8 mouse cellular contexts compared by ENCODE assay signal in genomic region chr14:31206472-31206981, GRCm38 (mm10). TPM values are rescaled to one million over a fixed set of nuclear protein-coding genes. Genes with fewer than 3 reads are reported as not detected.
DNase-seq lines count a peak whose midpoint lies in the region; ATAC-seq and TF ChIP-seq lines count a peak whose summit lies in the region.

No protein-coding gene starts in this region.

- H3K27ac ChIP-seq in forebrain, embryonic 12.5 days, result peak overlapping the region; percentile 89
- H3K27ac ChIP-seq in heart, postnatal 0 days (ENCODE audit: low read depth), result peak overlapping the region; percentile 98
- peak overlapping the region; percentile 43 for H3K27ac ChIP-seq in liver, embryonic 14.5 days
- H3K27ac ChIP-seq in stomach, embryonic 15.5 days, result peak overlapping the region; percentile 93

- no peaks in the 10 kb centered on the region for H3K9me3 ChIP-seq in E14TG2a.4 (ENCODE audit: low read length)
- no peaks in the 10 kb centered on the region for H3K9me3 ChIP-seq in forebrain, embryonic 12.5 days
- H3K9me3 ChIP-seq in heart, postnatal 0 days (replicated peaks; ENCODE audit: control insufficient read depth, low read length), result no peaks in the 10 kb centered on the region
- H3K9me3 ChIP-seq in liver, embryonic 14.5 days (ENCODE audit: control insufficient read depth, low read length), result no peaks in the 10 kb centered on the region
- H3K9me3 ChIP-seq in stomach, embryonic 15.5 days, result no peaks in the 10 kb centered on the region

- peaks cover 38% of the 10 kb centered on the region for H3K36me3 ChIP-seq in E14TG2a.4 (ENCODE audit: insufficient read depth, low read length)
- peaks cover 30% of the 10 kb centered on the region for H3K36me3 ChIP-seq in forebrain, embryonic 12.5 days (replicated peaks)
- H3K36me3 ChIP-seq in heart, postnatal 0 days (replicated peaks; ENCODE audit: control insufficient read depth, insufficient read depth, low read length), result peaks cover 43% of the 10 kb centered on the region
- peaks cover 21% of the 10 kb centered on the region for H3K36me3 ChIP-seq in liver, embryonic 14.5 days (replicated peaks; ENCODE audit: control insufficient read depth, insufficient read depth, low read depth)
- H3K36me3 ChIP-seq in stomach, embryonic 15.5 days, result peaks cover 26% of the 10 kb centered on the region

- 0 out of 2 replicates have a peak, but pooled peaks have one; percentile 13 for TF ChIP-seq EP300 in heart, postnatal 0 days (IDR thresholded peaks at IDR 0.05; ENCODE audit: low read depth)
- TF ChIP-seq EP300 in liver, embryonic 14.5 days (IDR thresholded peaks at IDR 0.05; ENCODE audit: low read depth), result no peak

- H3K4me2 ChIP-seq in forebrain, embryonic 12.5 days, result peak overlapping the region; percentile 72
- H3K4me2 ChIP-seq in heart, postnatal 0 days (ENCODE audit: low read depth, low read length), result peak overlapping the region; percentile 87
- peak overlapping the region; percentile 78 for H3K4me2 ChIP-seq in liver, embryonic 14.5 days (ENCODE audit: low read depth)
- H3K4me2 ChIP-seq in stomach, embryonic 15.5 days, result peak overlapping the region; percentile 87

- H3K4me3 ChIP-seq in E14TG2a.4 (replicated peaks; ENCODE audit: low read length), result peak overlapping the region; percentile 88
- H3K4me3 ChIP-seq in forebrain, embryonic 12.5 days (replicated peaks), result peak overlapping the region; percentile 74
- H3K4me3 ChIP-seq in heart, postnatal 0 days (ENCODE audit: low read depth, low read length), result peak overlapping the region; percentile 76
- H3K4me3 ChIP-seq in liver, embryonic 14.5 days (ENCODE audit: insufficient read depth in 1 of 2, low read depth in 2 of 2, low read length in 2 of 2), result peak overlapping the region; percentile 67 to 82
- peak overlapping the region; percentile 85 for H3K4me3 ChIP-seq in stomach, embryonic 15.5 days (replicated peaks)

- no peak for TF ChIP-seq CTCF in E14TG2a.4 (conservative IDR thresholded peaks at IDR 0.05; ENCODE audit: low read length)
- no peak for TF ChIP-seq CTCF in heart, postnatal 0 days (IDR thresholded peaks at IDR 0.05; ENCODE audit: low read depth)
- no peak for TF ChIP-seq CTCF in liver, embryonic 14.5 days (IDR thresholded peaks at IDR 0.05; ENCODE audit: low read depth)

- under 1% methylated on average over 48 of the region's 48 CpGs for WGBS in forebrain, embryonic 12.5 days
- under 1% methylated on average over 48 of the region's 48 CpGs for WGBS in heart, postnatal 0 days
- WGBS in liver, embryonic 14.5 days (ENCODE audit: insufficient replicate concordance), result 1% methylated on average over 48 of the region's 48 CpGs
- WGBS in stomach, embryonic 15.5 days, result under 1% methylated on average over 48 of the region's 48 CpGs

- peak; percentile 88 for DNase-seq in c-Kit-positive CD71-positive TER-119-negative erythroid progenitor cells, embryonic 14.5 days (ENCODE audit: low read depth)
- peak; percentile 95 for DNase-seq in heart, postnatal 0 days (ENCODE audit: low spot score)
- peak; percentile 97 to 99 for DNase-seq in kidney, postnatal 36 days
- DNase-seq in liver, embryonic 14.5 days (ENCODE audit: low read depth in 3 of 3, low spot score in 3 of 3), result peak; percentile 86 to 88 (median 87)
- peak; percentile 93 for DNase-seq in neural tube, embryonic 10.5 days (ENCODE audit: extremely low spot score, low spot score)

- peaks cover 32% of the 10 kb centered on the region for H3K4me1 ChIP-seq in E14TG2a.4 (replicated peaks; ENCODE audit: low read depth, low read length)
- peaks cover 24% of the 10 kb centered on the region for H3K4me1 ChIP-seq in forebrain, embryonic 12.5 days
- H3K4me1 ChIP-seq in heart, postnatal 0 days (ENCODE audit: control insufficient read depth, insufficient read depth), result peaks cover 25% of the 10 kb centered on the region
- peaks cover 7 to 24% of the 10 kb centered on the region in 2 experiments for H3K4me1 ChIP-seq in liver, embryonic 14.5 days (replicated peaks; ENCODE audit: control insufficient read depth in 2 of 2, insufficient read depth in 2 of 2, low read length in 1 of 2)
- H3K4me1 ChIP-seq in stomach, embryonic 15.5 days, result peaks cover 18% of the 10 kb centered on the region

- peaks cover 2% of the 10 kb centered on the region; the same call in 1 of the 2 replicates for H3K27me3 ChIP-seq in E14TG2a.4 (ENCODE audit: insufficient read depth, low read length)
- peaks cover 3% of the 10 kb centered on the region; the same call in 1 of the 2 replicates for H3K27me3 ChIP-seq in forebrain, embryonic 12.5 days
- no peaks in the 10 kb centered on the region for H3K27me3 ChIP-seq in heart, postnatal 0 days (ENCODE audit: control insufficient read depth, insufficient read depth, low read length)
- no peaks in the 10 kb centered on the region for H3K27me3 ChIP-seq in liver, embryonic 14.5 days (ENCODE audit: control insufficient read depth, insufficient read depth, low read length)
- no peaks in the 10 kb centered on the region for H3K27me3 ChIP-seq in stomach, embryonic 15.5 days (replicated peaks)

- peak; percentile 85 for ATAC-seq in forebrain, embryonic 12.5 days (ENCODE audit: low FRiP score)
- peak; percentile 30 for ATAC-seq in heart, postnatal 0 days (ENCODE audit: insufficient read depth, low read depth)
- peak; percentile 78 for ATAC-seq in liver, embryonic 14.5 days (ENCODE audit: insufficient read depth)
- ATAC-seq in stomach, embryonic 15.5 days (ENCODE audit: insufficient read depth, low FRiP score, low read depth), result peak; percentile 74

- peak overlapping the region; percentile 90 for H3K9ac ChIP-seq in forebrain, embryonic 12.5 days
- peak overlapping the region; percentile 90 for H3K9ac ChIP-seq in heart, postnatal 0 days (replicated peaks; ENCODE audit: low read depth, low read length)
- peak overlapping the region; percentile 80 for H3K9ac ChIP-seq in liver, embryonic 14.5 days (replicated peaks)
- H3K9ac ChIP-seq in stomach, embryonic 15.5 days, result peak overlapping the region; percentile 80

RNA-seq across cellular contexts. Expression of gene Tnnc1, which starts 1.6 kb away (rescaled TPM):
- polyA plus RNA-seq in forebrain, embryonic 12.5 days (2016; fragmentation: Nextera tagmentation; extraction: Ambion mirVana), result 1.6 and 2.1 TPM in 2 replicates
- total RNA-seq in heart, postnatal 0 days (2014; rRNA removed; ENCODE audit: low replicate concordance), result 2,939 and 3,145 TPM in 2 replicates
- polyA plus RNA-seq in heart, postnatal 0 days (2015; fragmentation: Nextera tagmentation; extraction: Ambion mirVana), result 7,680 and 7,748 TPM in 2 replicates
- polyA plus RNA-seq in liver, embryonic 14.5 days (2012; rRNA removed), result 18.2 and 22.2 TPM in 2 replicates
- polyA plus RNA-seq in liver, embryonic 14.5 days (2014; fragmentation: Nextera tagmentation; extraction: Ambion mirVana), result 37.5 and 41.2 TPM in 2 replicates
- polyA plus RNA-seq in stomach, embryonic 15.5 days (2015; fragmentation: Nextera tagmentation; extraction: Ambion mirVana), result 7.1 and 9.8 TPM in 2 replicates

RNA-seq across cellular contexts. Expression of gene Nisch, which starts 10.2 kb away (rescaled TPM):
- polyA plus RNA-seq in forebrain, embryonic 12.5 days (2016; fragmentation: Nextera tagmentation; extraction: Ambion mirVana), result 439 and 446 TPM in 2 replicates
- total RNA-seq in heart, postnatal 0 days (2014; rRNA removed; ENCODE audit: low replicate concordance), result 292 and 338 TPM in 2 replicates
- polyA plus RNA-seq in heart, postnatal 0 days (2015; fragmentation: Nextera tagmentation; extraction: Ambion mirVana), result 162 and 171 TPM in 2 replicates
- polyA plus RNA-seq in liver, embryonic 14.5 days (2012; rRNA removed), result 71.1 and 73.9 TPM in 2 replicates
- polyA plus RNA-seq in liver, embryonic 14.5 days (2014; fragmentation: Nextera tagmentation; extraction: Ambion mirVana), result 50.3 and 61.1 TPM in 2 replicates
- 319 and 363 TPM in 2 replicates for polyA plus RNA-seq in stomach, embryonic 15.5 days (2015; fragmentation: Nextera tagmentation; extraction: Ambion mirVana)

RNA-seq across cellular contexts. Expression of gene Sema3g, which starts 11.1 kb away (rescaled TPM):
- 0.86 and 0.93 TPM in 2 replicates for polyA plus RNA-seq in forebrain, embryonic 12.5 days (2016; fragmentation: Nextera tagmentation; extraction: Ambion mirVana)
- 4.4 and 12.7 TPM in 2 replicates for total RNA-seq in heart, postnatal 0 days (2014; rRNA removed; ENCODE audit: low replicate concordance)
- polyA plus RNA-seq in heart, postnatal 0 days (2015; fragmentation: Nextera tagmentation; extraction: Ambion mirVana), result 0.75 and 0.90 TPM in 2 replicates
- polyA plus RNA-seq in liver, embryonic 14.5 days (2012; rRNA removed), result 0.06 and 0.15 TPM in 2 replicates
- polyA plus RNA-seq in liver, embryonic 14.5 days (2014; fragmentation: Nextera tagmentation; extraction: Ambion mirVana), result 0.05 TPM in 1 of 2 replicates, not detected in the other
- polyA plus RNA-seq in stomach, embryonic 15.5 days (2015; fragmentation: Nextera tagmentation; extraction: Ambion mirVana), result 0.73 and 1.0 TPM in 2 replicates

RNA-seq across cellular contexts. Expression of gene Stab1, which starts 38.1 kb away (rescaled TPM):
- 23.1 and 26.1 TPM in 2 replicates for polyA plus RNA-seq in forebrain, embryonic 12.5 days (2016; fragmentation: Nextera tagmentation; extraction: Ambion mirVana)
- 75.3 and 90.4 TPM in 2 replicates for total RNA-seq in heart, postnatal 0 days (2014; rRNA removed; ENCODE audit: low replicate concordance)
- 24.0 and 25.4 TPM in 2 replicates for polyA plus RNA-seq in heart, postnatal 0 days (2015; fragmentation: Nextera tagmentation; extraction: Ambion mirVana)
- 18.9 and 19.9 TPM in 2 replicates for polyA plus RNA-seq in liver, embryonic 14.5 days (2012; rRNA removed)
- polyA plus RNA-seq in liver, embryonic 14.5 days (2014; fragmentation: Nextera tagmentation; extraction: Ambion mirVana), result 19.3 and 20.7 TPM in 2 replicates
- 35.0 and 38.5 TPM in 2 replicates for polyA plus RNA-seq in stomach, embryonic 15.5 days (2015; fragmentation: Nextera tagmentation; extraction: Ambion mirVana)

RNA-seq across cellular contexts. Expression of gene Phf7, which starts 44.6 kb away (rescaled TPM):
- polyA plus RNA-seq in forebrain, embryonic 12.5 days (2016; fragmentation: Nextera tagmentation; extraction: Ambion mirVana), result 14.8 and 15.8 TPM in 2 replicates
- total RNA-seq in heart, postnatal 0 days (2014; rRNA removed; ENCODE audit: low replicate concordance), result 2.1 and 7.4 TPM in 2 replicates
- polyA plus RNA-seq in heart, postnatal 0 days (2015; fragmentation: Nextera tagmentation; extraction: Ambion mirVana), result 11.7 and 12.5 TPM in 2 replicates
- polyA plus RNA-seq in liver, embryonic 14.5 days (2012; rRNA removed), result 2.1 and 3.1 TPM in 2 replicates
- 6.0 and 7.5 TPM in 2 replicates for polyA plus RNA-seq in liver, embryonic 14.5 days (2014; fragmentation: Nextera tagmentation; extraction: Ambion mirVana)
- polyA plus RNA-seq in stomach, embryonic 15.5 days (2015; fragmentation: Nextera tagmentation; extraction: Ambion mirVana), result 11.2 and 11.8 TPM in 2 replicates

Comparison
In these comparisons a context has a peak if more than half of its experiments do, and no peak if none do; other contexts are left out.
1. Peak in every context shown above with its lines: DNase-seq, ATAC-seq, H3K4me3 ChIP-seq and H3K27ac ChIP-seq.
2. ATAC-seq: peak in every context shown above with its lines; median percentile 85 in forebrain, embryonic 12.5 days; 78 in liver, embryonic 14.5 days; 74 in stomach, embryonic 15.5 days; 30 in heart, postnatal 0 days.
3. H3K27ac ChIP-seq: peak in every context shown above with its lines; median percentile 98 in heart, postnatal 0 days; 93 in stomach, embryonic 15.5 days; 89 in forebrain, embryonic 12.5 days; 43 in liver, embryonic 14.5 days.
4. RNA of gene Tnnc1, which starts 1.6 kb away (polyA plus RNA-seq): 7,680 to 7,748 TPM in heart, postnatal 0 days; 18.2 to 41.2 TPM in liver, embryonic 14.5 days, 7.1 to 9.8 TPM in stomach, embryonic 15.5 days and 1.6 to 2.1 TPM in forebrain, embryonic 12.5 days; every median in the first group is over 100 times any median in the second.